Mouse (Mus musculus) lung, embryonic 16.5 days (tissue): Measurements from ENCODE around the gene Ap4b1. TPM values are rescaled to one million over a fixed set of nuclear protein-coding genes. Genes with fewer than 3 reads are reported as not detected.

Experiments
- ATAC-seq: fragments of 200-750 bp; cut with Nextera tagmentation; 2 replicates; pipeline ENCODE4 v1.8.0; 2017; ENCODE audit warnings: low read depth, mild to moderate bottlenecking, moderate library complexity
- H3K27ac ChIP-seq: fragments of 300-500 bp; sonication (generic); 2 replicates; pipeline ENCODE4 v1.5.1; 2014; ENCODE audit warnings: mild to moderate bottlenecking, control low read depth, low read length
- H3K27me3 ChIP-seq: fragments of 300-500 bp; sonication (generic); 2 replicates; pipeline ENCODE4 v1.6.1; 2014; ENCODE audit warnings: low read depth, low read length, mixed read lengths; ENCODE audit not compliant: control insufficient read depth, insufficient read depth
- H3K36me3 ChIP-seq: fragments of 300-500 bp; sonication (generic); 2 replicates; pipeline ENCODE4 v1.6.1; 2014; ENCODE audit warnings: low read length; ENCODE audit not compliant: control insufficient read depth, insufficient read depth
- H3K4me1 ChIP-seq: fragments of 300-500 bp; sonication (generic); replicated peaks from 2 replicates; pipeline ENCODE4 v1.6.1; 2014; ENCODE audit warnings: low read length, mixed read lengths; ENCODE audit not compliant: control insufficient read depth, insufficient read depth
- H3K4me2 ChIP-seq: fragments of 300-500 bp; sonication (generic); 2 replicates; pipeline ENCODE4 v1.6.1; 2014; ENCODE audit warnings: low read depth, low read length, control low read depth
- H3K4me3 ChIP-seq: fragments of 300-500 bp; sonication (generic); 2 replicates; pipeline ENCODE4 v1.5.1; 2014; ENCODE audit warnings: mild to moderate bottlenecking, low read length, control low read depth
- H3K9ac ChIP-seq: fragments of 300-500 bp; sonication (generic); 2 replicates; pipeline ENCODE4 v1.6.1; 2014; ENCODE audit warnings: low read length, control low read depth
- H3K9me3 ChIP-seq: fragments of 300-500 bp; sonication (generic); 2 replicates; pipeline ENCODE4 v1.6.1; 2016; ENCODE audit warnings: low read length; ENCODE audit not compliant: control insufficient read depth
- WGBS: fragments of 180-500 bp; shearing (Covaris S2); extraction: QIAGEN DNeasy Blood & Tissue Kit; methylation state at CpG from one replicate; pipeline ENCODE4 v1.1.7; 2014; 5-methylcytosine and 5-hydroxymethylcytosine counted together
- polyA plus RNA-seq: library from polyadenylated mRNA; unstranded; fragments of >200 nt; fragmentation: Nextera tagmentation; extraction: Ambion mirVana; gene quantifications from 2 replicates; pipeline ENCODE4 v1.2.1, GENCODE M21; 2015

The Ap4b1 gene
- polyA plus RNA-seq, 1 experiment from 2014 or later = 21.0 TPM

GRCm38 (mm10) chr3:103792566-103792965, 16.8 kb upstream of the Ap4b1 start:
- H3K27me3 ChIP-seq = no peaks in the 10 kb centered on the region; the same call in 1 of the 2 replicates
- 77% methylated on average over 1 of the region's 1 CpGs for WGBS
- H3K9me3 ChIP-seq = no peaks in the 10 kb centered on the region
- no peak overlapping the region for H3K9ac ChIP-seq
- no peak for ATAC-seq
- H3K36me3 ChIP-seq = no peaks in the 10 kb centered on the region
- peaks cover 17% of the 10 kb centered on the region for H3K4me1 ChIP-seq
- H3K4me3 ChIP-seq = no peak overlapping the region
- H3K27ac ChIP-seq = no peak overlapping the region
- no peak overlapping the region for H3K4me2 ChIP-seq

GRCm38 (mm10) chr3:103796389-103796788, 12.9 kb upstream of the Ap4b1 start:
- H3K4me3 ChIP-seq = no peak overlapping the region
- ATAC-seq = no peak
- H3K27me3 ChIP-seq = no peaks in the 10 kb centered on the region; the same call in 1 of the 2 replicates
- no peaks in the 10 kb centered on the region for H3K36me3 ChIP-seq
- no peaks in the 10 kb centered on the region for H3K9me3 ChIP-seq
- H3K9ac ChIP-seq = no peak overlapping the region
- 53% methylated on average over 2 of the region's 2 CpGs for WGBS
- H3K27ac ChIP-seq = no peak overlapping the region
- no peak overlapping the region for H3K4me2 ChIP-seq
- peaks cover 1% of the 10 kb centered on the region for H3K4me1 ChIP-seq

- Histone ChIP-seq H3K27me3 (no peaks in the 10 kb centered on the region; the same call in 1 of the 2 replicates), H3K9ac (no peak overlapping the region), H3K9me3 (no peaks in the 10 kb centered on the region), H3K4me1 (peaks cover 10% of the 10 kb centered on the region), H3K36me3 (peaks cover 8% of the 10 kb centered on the region), H3K27ac (no peak overlapping the region), H3K4me2 (no peak overlapping the region), H3K4me3 (no peak overlapping the region)
- 62% methylated on average over 2 of the region's 2 CpGs for WGBS
- ATAC-seq = no peak
These were observed 9.8 kb upstream of the Ap4b1 start for GRCm38 (mm10) chr3:103799507-103799906.

- 30% methylated on average over 10 of the region's 10 CpGs for WGBS
- peaks cover 10% of the 10 kb centered on the region for H3K4me1 ChIP-seq
- H3K4me3 ChIP-seq = no peak overlapping the region
- H3K9me3 ChIP-seq = no peaks in the 10 kb centered on the region
- H3K36me3 ChIP-seq = peaks cover 10% of the 10 kb centered on the region
- ATAC-seq = peak; percentile 98
- no peaks in the 10 kb centered on the region for H3K27me3 ChIP-seq
- peak overlapping the region; percentile 65 for H3K27ac ChIP-seq
- peak overlapping the region; percentile 3 for H3K4me2 ChIP-seq
- H3K9ac ChIP-seq = no peak overlapping the region
These were observed 7.4 kb upstream of the Ap4b1 start for GRCm38 (mm10) chr3:103801631-103802531.

- ATAC-seq = no peak
- WGBS = 82% methylated on average over 8 of the region's 8 CpGs
- Histone ChIP-seq H3K36me3 (peaks cover 12% of the 10 kb centered on the region), H3K4me1 (peaks cover 10% of the 10 kb centered on the region), H3K27ac (peak overlapping the region; percentile 66; the same call in 1 of the 2 replicates), H3K4me2 (no peak overlapping the region), H3K4me3 (no peak overlapping the region), H3K27me3 (no peaks in the 10 kb centered on the region), H3K9ac (no peak overlapping the region), H3K9me3 (no peaks in the 10 kb centered on the region)
These were observed 6.5 kb upstream of the Ap4b1 start for GRCm38 (mm10) chr3:103802861-103803260.

GRCm38 (mm10) chr3:103805671-103806070, 3.6 kb upstream of the Ap4b1 start:
- ATAC-seq = no peak

GRCm38 (mm10) chr3:103809799-103810150, 455 bp downstream of the Ap4b1 start:
- under 1% methylated on average over 14 of the region's 14 CpGs for WGBS
- ATAC-seq = peak; percentile 50
- H3K9ac ChIP-seq = peak overlapping the region; percentile 94
- no peaks in the 10 kb centered on the region for H3K9me3 ChIP-seq
- H3K27me3 ChIP-seq = no peaks in the 10 kb centered on the region
- peaks cover 9% of the 10 kb centered on the region for H3K4me1 ChIP-seq
- peak overlapping the region; percentile 82 for H3K4me2 ChIP-seq
- peak overlapping the region; percentile 93 for H3K27ac ChIP-seq
- peaks cover 10% of the 10 kb centered on the region for H3K36me3 ChIP-seq
- peak overlapping the region; percentile 89 for H3K4me3 ChIP-seq

More at GRCm38 (mm10) chr3:103805671-103806070, 3.6 kb upstream of the Ap4b1 start:
- WGBS = 89% methylated on average over 1 of the region's 1 CpGs
- Histone ChIP-seq H3K4me2 (no peak overlapping the region), H3K9me3 (no peaks in the 10 kb centered on the region), H3K27me3 (no peaks in the 10 kb centered on the region), H3K36me3 (peaks cover 12% of the 10 kb centered on the region), H3K27ac (no peak overlapping the region), H3K4me3 (no peak overlapping the region), H3K4me1 (peaks cover 19% of the 10 kb centered on the region), H3K9ac (no peak overlapping the region)

- H3K9me3 ChIP-seq = no peaks in the 10 kb centered on the region
- H3K4me1 ChIP-seq = peaks cover 9% of the 10 kb centered on the region
- H3K9ac ChIP-seq = no peak overlapping the region
- peaks cover 13% of the 10 kb centered on the region for H3K36me3 ChIP-seq
- no peak for ATAC-seq
- H3K27me3 ChIP-seq = no peaks in the 10 kb centered on the region
- no peak overlapping the region for H3K4me2 ChIP-seq
- no peak overlapping the region for H3K27ac ChIP-seq
- H3K4me3 ChIP-seq = no peak overlapping the region
- 81% methylated on average over 6 of the region's 6 CpGs for WGBS
These were observed 1.6 kb downstream of the Ap4b1 start for GRCm38 (mm10) chr3:103810967-103811366.

GRCm38 (mm10) chr3:103827548-103827947, 18.2 kb downstream of the Ap4b1 start:
- Histone ChIP-seq H3K4me3 (no peak overlapping the region), H3K9me3 (no peaks in the 10 kb centered on the region), H3K27me3 (no peaks in the 10 kb centered on the region), H3K36me3 (no peaks in the 10 kb centered on the region), H3K27ac (no peak overlapping the region), H3K4me1 (no peaks in the 10 kb centered on the region), H3K4me2 (no peak overlapping the region), H3K9ac (no peak overlapping the region)
- no peak for ATAC-seq
